Mouse (Mus musculus) liver, embryonic 11.5 days (tissue): ENCODE results near the gene Dppa5a. TPM values are rescaled to one million over a fixed set of nuclear protein-coding genes. Genes with fewer than 3 reads are reported as not detected.

ENCODE experiments used
- ATAC-seq: fragments of 200-750 bp; cut with Nextera tagmentation; replicated peaks from 2 replicates; pipeline ENCODE4 v1.8.0; 2017; ENCODE audit warnings: moderate number of reproducible peaks, mild to moderate bottlenecking, moderate TSS enrichment, moderate library complexity; ENCODE audit not compliant: low FRiP score
- DNase-seq: peaks from one replicate; pipeline ENCODE4 v3.0.0-alpha.2; 2017; ENCODE audit warnings: low spot score
- H3K27ac ChIP-seq: fragments of 300-500 bp; sonication (generic); 2 replicates; pipeline ENCODE4 v1.5.1; 2014; ENCODE audit warnings: mild to moderate bottlenecking, low read depth, low read length, control low read depth
- H3K27me3 ChIP-seq: fragments of 300-500 bp; sonication (generic); replicated peaks from 2 replicates; pipeline ENCODE4 v1.6.1; 2014; ENCODE audit warnings: low read length, mixed read lengths; ENCODE audit not compliant: control insufficient read depth, insufficient read depth
- H3K36me3 ChIP-seq: fragments of 300-500 bp; sonication (generic); 2 replicates; pipeline ENCODE4 v1.6.1; 2014; ENCODE audit warnings: mild to moderate bottlenecking, low read length, moderate library complexity, mixed read lengths; ENCODE audit not compliant: control insufficient read depth, insufficient read depth
- H3K4me1 ChIP-seq: fragments of 300-500 bp; sonication (generic); replicated peaks from 2 replicates; pipeline ENCODE4 v1.6.1; 2014; ENCODE audit warnings: low read length, mixed read lengths; ENCODE audit not compliant: control insufficient read depth, insufficient read depth
- H3K4me2 ChIP-seq: fragments of 300-500 bp; sonication (generic); 2 replicates; pipeline ENCODE4 v1.6.1; 2014; ENCODE audit warnings: mild to moderate bottlenecking, control low read depth, moderate library complexity
- H3K4me3 ChIP-seq: fragments of 300-500 bp; sonication (generic); 2 replicates; pipeline ENCODE4 v1.5.1; 2014; ENCODE audit warnings: low read depth, low read length, control low read depth
- H3K9ac ChIP-seq: fragments of 300-500 bp; sonication (generic); 2 replicates; pipeline ENCODE4 v1.6.1; 2014; ENCODE audit warnings: low read depth, low read length, control low read depth
- H3K9me3 ChIP-seq: fragments of 300-500 bp; sonication (generic); 2 replicates; pipeline ENCODE4 v1.6.1; 2016; ENCODE audit warnings: low read length, inconsistent platforms, mixed read lengths; ENCODE audit not compliant: control insufficient read depth
- WGBS: fragments of 180-500 bp; shearing (Covaris S2); extraction: QIAGEN DNeasy Blood & Tissue Kit; methylation state at CpG from one replicate; pipeline ENCODE4 v1.1.7; 2014; 5-methylcytosine and 5-hydroxymethylcytosine counted together
- polyA plus RNA-seq: library from polyadenylated mRNA; unstranded; fragments of >200 nt; fragmentation: Nextera tagmentation; extraction: Ambion mirVana; gene quantifications from 2 replicates; pipeline ENCODE4 v1.2.1, GENCODE M21; 2014

The Dppa5a gene
- polyA plus RNA-seq, 1 experiment from 2014 or later = not detected

DNA sequence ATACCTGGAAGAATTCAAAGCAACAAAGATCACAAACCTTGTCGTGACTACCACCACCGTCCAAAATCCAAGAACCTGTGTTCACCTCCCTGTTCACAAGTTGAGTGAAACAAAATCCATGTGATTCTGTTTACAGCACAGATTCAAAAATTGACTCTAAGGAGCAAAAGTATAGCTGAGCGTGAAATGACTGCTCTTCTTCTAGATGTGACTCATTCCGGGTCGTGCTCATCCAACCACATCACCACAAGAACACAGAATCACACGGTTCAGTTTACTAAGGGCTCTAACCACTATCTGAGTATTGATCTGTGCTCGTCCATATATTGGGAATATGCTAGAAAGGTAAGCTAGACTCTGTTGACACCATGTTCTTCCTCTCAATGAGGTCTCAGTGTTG lies 19.0 kb upstream of the Dppa5a start:
- Histone ChIP-seq H3K4me1 (no peaks in the 10 kb centered on the region), H3K27me3 (peaks cover 3% of the 10 kb centered on the region), H3K9me3 (no peaks in the 10 kb centered on the region), H3K4me2 (no peak overlapping the region), H3K9ac (no peak overlapping the region), H3K27ac (no peak overlapping the region), H3K4me3 (no peak overlapping the region), H3K36me3 (no peaks in the 10 kb centered on the region)
- WGBS = 75% methylated on average over 7 of the region's 7 CpGs
- no peak for ATAC-seq
- DNase-seq = no peak

DNA sequence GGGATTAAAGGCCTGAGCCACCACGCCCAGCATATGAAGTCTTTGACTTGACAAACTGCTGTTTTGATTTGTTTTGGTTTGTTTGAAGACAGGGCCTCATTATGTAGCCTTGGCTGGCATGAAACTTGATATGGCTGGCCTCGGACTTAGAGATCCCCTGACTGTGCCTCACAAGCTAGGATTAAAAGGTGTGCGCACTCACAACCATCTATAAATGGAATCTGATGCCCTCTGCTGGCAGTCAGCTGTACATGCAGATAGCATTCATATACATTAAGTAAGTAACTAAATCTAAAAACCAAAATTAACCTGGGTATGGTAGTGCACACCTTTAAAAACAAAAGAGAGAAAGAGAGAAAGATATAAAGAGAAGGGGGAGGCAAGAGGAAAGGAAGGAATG lies 17.9 kb upstream of the Dppa5a start:
- H3K4me1 ChIP-seq = no peaks in the 10 kb centered on the region
- no peaks in the 10 kb centered on the region for H3K9me3 ChIP-seq
- 48% methylated on average over 3 of the region's 3 CpGs for WGBS
- H3K4me2 ChIP-seq = no peak overlapping the region
- DNase-seq (no peak), ATAC-seq (no peak)
- no peak overlapping the region for H3K9ac ChIP-seq
- no peak overlapping the region for H3K4me3 ChIP-seq
- H3K27ac ChIP-seq = no peak overlapping the region
- H3K36me3 ChIP-seq = no peaks in the 10 kb centered on the region
- H3K27me3 ChIP-seq = no peaks in the 10 kb centered on the region

DNA sequence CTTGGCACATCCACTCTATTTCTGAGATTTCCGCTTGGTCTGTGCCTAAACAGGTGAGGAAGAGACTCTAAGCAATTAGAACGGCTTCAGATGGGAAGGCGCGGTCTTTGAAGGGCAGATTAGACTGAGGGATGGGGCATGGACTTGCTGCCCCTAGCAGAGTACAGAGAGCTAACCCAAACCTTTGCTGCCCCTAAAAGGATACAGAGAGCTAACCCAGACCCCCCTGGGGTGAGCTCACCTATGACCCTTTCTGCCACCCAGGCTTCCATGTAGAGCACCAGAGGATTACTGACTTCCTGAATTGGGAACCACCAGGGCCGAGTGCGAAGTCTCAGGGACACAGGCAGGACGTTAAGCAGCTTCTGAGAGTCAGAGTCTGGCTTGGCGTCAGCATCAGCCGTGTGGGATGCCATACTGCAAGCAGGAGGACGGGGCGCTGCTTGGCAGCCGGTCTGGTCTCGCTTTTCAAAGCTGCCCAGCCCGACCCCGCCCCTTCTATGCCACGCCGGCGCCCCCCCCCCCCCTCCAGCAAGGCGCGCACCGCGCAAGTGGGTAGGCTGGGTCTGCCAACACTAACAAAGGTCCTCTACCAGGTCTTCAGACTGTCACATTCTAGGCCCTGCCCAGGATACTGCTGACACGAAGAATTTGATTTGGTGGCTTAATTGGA lies 10.3 kb upstream of the Dppa5a start, which contains the start of gene Ooep:
Gene Ooep, minus strand, starts transcription at position 613 of the 673 bp plus-strand sequence.
- H3K9ac ChIP-seq = no peak within 1 kb of the TSS
- DNase-seq (no peak), ATAC-seq (no peak)
- H3K36me3 ChIP-seq = no peaks in the 10 kb centered on the region
- H3K27ac ChIP-seq = no peak within 1 kb of the TSS
- peak within 1 kb of the TSS; percentile 28; the same call in 1 of the 2 replicates for H3K4me3 ChIP-seq
- H3K27me3 ChIP-seq = peaks cover 20% of the 10 kb centered on the region
- WGBS = 8% methylated on average over 22 of the region's 23 CpGs
- H3K4me2 ChIP-seq = peak within 1 kb of the TSS; percentile 62
- no peaks in the 10 kb centered on the region for H3K4me1 ChIP-seq
- H3K9me3 ChIP-seq = no peaks in the 10 kb centered on the region

DNA sequence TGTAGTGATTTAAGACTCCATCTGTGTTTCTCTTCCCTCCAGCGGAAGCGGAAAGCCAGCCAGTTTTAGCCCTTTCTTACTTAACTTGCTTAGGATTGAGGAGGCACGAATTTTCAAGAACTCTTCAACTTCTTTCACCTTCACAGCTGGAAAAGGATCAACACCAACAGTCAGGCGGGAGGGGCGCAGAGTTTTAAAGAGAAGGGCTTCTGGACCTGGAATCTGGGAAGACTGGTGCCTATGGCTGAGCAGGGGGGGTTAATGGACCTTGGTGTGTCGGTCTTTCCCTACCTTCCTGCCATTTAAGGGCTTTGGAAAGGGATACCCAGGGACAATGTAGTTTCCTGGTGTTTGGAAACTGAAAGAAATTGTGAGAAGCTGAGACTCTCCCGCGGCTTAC lies 9.6 kb upstream of the Dppa5a start:
- Histone ChIP-seq H3K9ac (no peak overlapping the region), H3K27ac (no peak overlapping the region), H3K9me3 (no peaks in the 10 kb centered on the region), H3K27me3 (peaks cover 20% of the 10 kb centered on the region), H3K4me3 (no peak overlapping the region), H3K4me2 (peak overlapping the region; percentile 62), H3K4me1 (no peaks in the 10 kb centered on the region), H3K36me3 (no peaks in the 10 kb centered on the region)
- no peak for ATAC-seq
- DNase-seq = no peak
- 42% methylated on average over 8 of the region's 8 CpGs for WGBS

DNA sequence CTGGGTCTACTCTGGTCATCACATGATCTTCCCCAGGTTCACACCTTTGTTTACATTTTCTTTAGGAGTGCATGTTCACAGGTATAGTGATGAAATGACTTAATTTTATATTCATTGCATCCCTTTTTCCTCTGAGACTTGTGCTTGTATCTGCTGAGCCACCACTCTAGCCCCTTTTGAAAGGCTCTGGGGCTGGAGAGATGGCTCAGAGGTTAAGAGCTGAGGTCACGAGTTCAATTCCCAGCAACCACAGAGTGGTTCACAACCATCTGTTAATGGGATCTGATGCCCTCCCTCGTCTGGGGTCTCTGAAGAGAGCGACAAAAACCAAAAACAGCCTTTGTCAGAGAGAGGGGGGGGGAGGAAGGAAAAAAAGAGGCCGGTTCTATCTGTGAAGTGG lies 7.5 kb upstream of the Dppa5a start:
- Histone ChIP-seq H3K9me3 (no peaks in the 10 kb centered on the region), H3K4me1 (no peaks in the 10 kb centered on the region), H3K36me3 (no peaks in the 10 kb centered on the region), H3K27me3 (peaks cover 20% of the 10 kb centered on the region), H3K4me2 (no peak overlapping the region), H3K4me3 (no peak overlapping the region), H3K9ac (no peak overlapping the region), H3K27ac (no peak overlapping the region)
- 59% methylated on average over 4 of the region's 4 CpGs for WGBS
- no peak for ATAC-seq
- DNase-seq = no peak

DNA sequence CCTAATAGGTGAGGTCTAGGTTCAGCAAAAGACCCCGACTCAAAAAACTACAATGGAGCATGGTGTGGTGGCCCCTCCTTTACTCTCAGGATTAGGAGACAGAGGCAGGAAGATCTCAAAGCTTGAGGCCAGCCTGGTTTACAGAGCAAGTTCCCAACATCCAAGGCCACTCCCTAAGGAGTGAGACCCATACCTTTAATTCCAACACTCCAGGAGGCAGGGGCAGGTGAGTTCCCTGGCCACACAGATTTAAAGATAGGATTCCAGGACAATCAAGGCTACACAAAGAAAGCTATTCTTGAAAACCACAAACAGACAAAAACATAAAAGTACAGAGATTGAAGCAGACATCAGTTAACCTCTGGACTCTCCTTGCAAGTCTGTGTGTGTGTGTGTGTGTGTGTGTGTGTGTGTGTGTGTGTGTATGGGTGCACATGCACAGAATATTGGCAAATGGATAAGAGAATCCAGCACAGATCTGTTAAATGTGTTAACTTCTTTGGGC lies 7.0 kb upstream of the Dppa5a start:
- Histone ChIP-seq H3K4me1 (no peaks in the 10 kb centered on the region), H3K27ac (no peak overlapping the region), H3K9ac (no peak overlapping the region), H3K4me2 (no peak overlapping the region), H3K9me3 (no peaks in the 10 kb centered on the region), H3K36me3 (no peaks in the 10 kb centered on the region), H3K4me3 (no peak overlapping the region), H3K27me3 (peaks cover 20% of the 10 kb centered on the region)
- ATAC-seq (no peak), DNase-seq (no peak)
- WGBS = 74% methylated on average over 1 of the region's 1 CpGs

DNA sequence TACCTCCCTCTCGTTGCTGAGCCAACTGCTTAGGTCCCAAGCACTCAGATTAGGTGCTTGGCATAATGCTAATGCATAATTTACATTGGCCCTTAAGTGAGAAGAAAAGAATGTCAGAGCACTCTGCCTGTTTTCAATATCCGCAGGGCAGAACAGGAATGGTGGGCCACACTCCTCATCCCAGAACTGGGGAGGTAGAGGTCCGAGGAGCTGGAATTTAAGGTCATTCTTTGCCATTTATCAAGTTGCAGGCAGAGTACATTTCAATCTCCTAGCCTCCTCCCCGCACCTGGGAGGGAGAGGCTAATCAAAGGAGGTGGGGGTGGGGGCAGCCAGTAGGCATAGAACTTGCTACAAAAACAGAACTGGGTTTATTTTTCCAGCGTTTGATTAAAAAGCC lies 6.4 kb upstream of the Dppa5a start:
- no peaks in the 10 kb centered on the region for H3K4me1 ChIP-seq
- no peak for DNase-seq
- no peaks in the 10 kb centered on the region for H3K36me3 ChIP-seq
- no peak overlapping the region for H3K27ac ChIP-seq
- H3K4me3 ChIP-seq = no peak overlapping the region
- H3K4me2 ChIP-seq = no peak overlapping the region
- H3K9ac ChIP-seq = no peak overlapping the region
- WGBS = 40% methylated on average over 5 of the region's 5 CpGs
- peaks cover 18% of the 10 kb centered on the region for H3K27me3 ChIP-seq
- ATAC-seq = no peak
- H3K9me3 ChIP-seq = no peaks in the 10 kb centered on the region

DNA sequence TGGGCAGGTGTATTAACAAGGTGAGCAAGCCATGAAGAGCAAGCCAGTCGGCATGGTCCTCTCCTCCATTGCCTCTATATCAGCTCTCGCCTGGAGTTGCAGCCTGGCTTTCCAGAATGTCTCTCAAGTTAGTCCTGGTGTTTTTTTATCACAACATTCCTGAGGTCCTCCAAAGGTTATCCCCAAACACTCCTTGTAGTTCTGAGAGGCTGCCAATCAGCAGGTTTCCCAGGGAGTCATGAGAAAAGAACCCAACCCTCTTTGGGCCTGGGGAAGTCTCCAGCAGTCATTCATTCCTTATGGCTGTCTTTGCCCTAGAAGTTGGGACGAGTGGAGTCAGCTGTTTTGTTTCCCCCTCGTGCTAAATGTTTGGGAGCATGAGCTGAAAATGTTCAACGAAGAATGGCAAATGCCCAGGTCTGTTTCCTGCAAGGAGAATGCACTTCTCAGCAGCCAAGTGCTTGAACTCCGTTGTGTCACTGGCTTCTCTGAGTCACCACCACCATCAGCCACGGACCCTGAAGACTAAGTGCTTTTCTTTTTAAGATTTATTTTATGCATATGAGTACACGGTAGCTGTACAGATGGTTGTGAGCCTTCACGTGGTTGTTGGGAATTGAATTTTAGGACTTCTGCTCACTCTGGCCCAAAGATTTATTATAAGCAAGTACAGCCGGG lies 5.0 kb upstream of the Dppa5a start:
- H3K4me1 ChIP-seq = no peaks in the 10 kb centered on the region
- WGBS = 74% methylated on average over 10 of the region's 10 CpGs
- no peak overlapping the region for H3K9ac ChIP-seq
- peaks cover 4% of the 10 kb centered on the region; the same call in 1 of the 2 replicates for H3K27me3 ChIP-seq
- ATAC-seq (no peak), DNase-seq (no peak)
- no peaks in the 10 kb centered on the region for H3K36me3 ChIP-seq
- H3K4me3 ChIP-seq = no peak overlapping the region
- no peak overlapping the region for H3K4me2 ChIP-seq
- H3K9me3 ChIP-seq = no peaks in the 10 kb centered on the region
- H3K27ac ChIP-seq = no peak overlapping the region

DNA sequence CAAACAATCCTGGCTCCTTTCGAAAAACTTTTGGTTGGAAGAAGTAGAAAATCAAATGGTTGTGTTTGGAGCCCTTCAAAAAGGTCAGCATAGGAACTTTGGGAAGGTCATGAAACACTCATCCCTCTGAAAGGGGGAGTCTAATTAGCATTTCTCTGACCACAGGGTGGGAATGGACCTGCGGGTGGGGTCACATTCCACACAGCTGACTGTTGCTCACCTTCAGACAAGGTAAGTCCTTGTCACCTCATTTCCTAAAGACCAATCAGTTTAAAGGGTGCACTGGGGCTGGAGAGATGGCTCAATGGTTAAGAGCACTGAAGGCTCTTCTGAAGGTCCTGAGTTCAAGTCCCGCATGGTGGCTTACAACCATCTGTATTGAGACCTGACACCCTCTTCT lies 3.5 kb upstream of the Dppa5a start:
- 90% methylated on average over 3 of the region's 3 CpGs for WGBS
- no peak for ATAC-seq

More for the DNA sequence above, 3.5 kb upstream of the Dppa5a start:
- no peaks in the 10 kb centered on the region for H3K27me3 ChIP-seq
- no peak overlapping the region for H3K27ac ChIP-seq
- no peak overlapping the region for H3K4me2 ChIP-seq
- H3K36me3 ChIP-seq = no peaks in the 10 kb centered on the region
- no peaks in the 10 kb centered on the region for H3K9me3 ChIP-seq
- H3K9ac ChIP-seq = no peak overlapping the region
- no peak for DNase-seq
- H3K4me3 ChIP-seq = no peak overlapping the region
- H3K4me1 ChIP-seq = no peaks in the 10 kb centered on the region
